Mouse (Mus musculus) mesoderm, embryonic 11.5 days (tissue): Measurements from ENCODE around the gene Gabre.

ENCODE experiments used
- DNase-seq: peaks from one replicate; pipeline ENCODE4 v3.0.0-alpha.2; 2012; ENCODE audit warnings: low read depth, low spot score

Gene Gabre

DNA sequence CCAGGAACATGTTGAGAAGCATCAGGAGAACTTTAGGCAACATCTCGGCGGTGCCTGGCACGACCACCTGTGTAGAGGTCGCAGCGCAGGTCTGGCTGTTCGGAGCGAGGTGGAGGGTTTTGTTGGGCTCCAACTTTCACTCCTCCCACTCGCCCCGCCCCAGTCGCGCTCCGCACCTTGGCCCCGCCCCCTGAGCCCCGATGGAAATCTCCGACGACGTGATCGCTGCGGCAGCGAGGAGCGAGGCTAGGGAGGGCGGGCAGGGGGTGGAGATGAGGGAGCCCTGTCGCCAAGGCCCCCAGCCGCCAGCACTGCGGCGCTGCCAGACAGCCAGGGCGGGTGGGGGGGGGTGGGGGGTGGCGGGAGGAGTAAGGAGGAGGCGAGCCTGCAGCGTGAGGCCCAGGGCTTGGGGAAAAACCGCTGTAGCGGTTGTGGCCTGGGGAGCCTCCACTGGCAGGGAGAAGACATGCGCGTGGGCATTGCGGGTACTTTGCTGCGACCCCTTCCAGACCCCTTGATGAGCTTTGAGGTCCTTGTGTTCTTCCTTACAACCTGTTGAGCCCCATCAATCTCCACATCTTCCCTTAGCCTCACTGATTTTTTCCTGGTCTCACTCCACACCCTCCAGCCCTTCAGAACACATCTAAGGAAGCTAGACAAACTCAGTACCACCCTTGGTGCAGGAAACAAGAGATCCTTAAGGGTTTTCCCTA, at the start of gene Gabre:
Gene Gabre, minus strand, starts transcription at position 145 of the 713 bp plus-strand sequence.
- DNase-seq = peak; percentile 64

DNA sequence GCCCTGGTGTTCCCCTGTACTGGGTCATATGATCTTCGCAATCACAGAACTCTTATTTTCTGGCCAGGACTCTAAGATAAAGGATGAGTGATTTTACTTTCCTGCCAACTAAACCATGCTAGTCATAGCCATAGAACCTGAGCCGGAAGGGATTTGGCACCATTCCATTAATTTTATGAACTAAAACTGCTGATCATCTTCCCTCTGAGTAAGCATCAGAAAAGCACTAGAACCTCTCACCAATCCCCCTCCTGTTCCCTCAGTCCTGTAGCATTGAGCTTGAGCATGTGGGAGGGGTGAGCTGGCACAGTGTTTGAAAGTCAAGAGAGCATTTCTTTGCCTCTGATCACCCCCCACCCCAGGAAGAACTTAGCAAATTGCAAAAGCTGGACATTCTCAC, 23.2 kb upstream of the Gabre start:
- DNase-seq = no peak

DNA sequence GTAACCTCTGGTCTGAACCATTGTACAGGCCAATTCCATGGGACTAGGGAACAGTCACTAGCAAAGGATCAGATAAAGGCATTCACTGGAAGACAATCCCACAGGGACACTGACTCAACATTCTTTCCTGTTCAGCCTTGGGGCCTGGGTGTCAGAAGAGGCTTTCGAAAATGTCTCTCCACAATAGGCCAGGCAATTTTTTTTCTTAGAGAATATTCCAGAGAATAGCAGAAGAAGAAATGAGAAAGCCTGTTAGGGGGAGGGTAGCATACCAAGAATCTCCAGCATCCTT, 715 bp upstream of the Gabre start:
- peak; percentile 0 for DNase-seq

- no peak for DNase-seq
Observed at GRCm38 (mm10) chrX:72273966-72274658, 491 bp downstream of the Gabre start.

DNA sequence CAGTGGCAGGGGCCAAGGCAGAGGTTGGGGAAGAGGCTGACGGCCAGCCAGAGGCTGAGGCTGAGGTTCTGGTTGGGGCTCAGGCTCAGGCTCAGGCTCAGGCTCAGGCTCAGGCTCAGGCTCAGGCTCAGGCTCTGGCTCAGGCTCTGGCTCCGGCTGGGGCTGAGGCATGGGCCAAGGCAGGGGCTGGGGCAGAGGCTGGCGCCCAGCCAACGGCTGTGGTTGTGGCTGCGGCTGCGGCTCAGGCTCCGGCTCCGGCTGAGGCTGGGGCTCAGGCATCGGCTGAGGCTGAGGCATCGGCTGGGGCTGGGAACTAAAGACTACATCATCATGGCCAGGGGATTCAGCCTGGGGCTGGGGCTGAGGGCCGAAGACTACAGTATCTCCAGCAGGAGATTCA, 4.0 kb downstream of the Gabre start:
- DNase-seq = no peak

- DNase-seq = no peak
Observed at GRCm38 (mm10) chrX:72221717-72222116, 52.9 kb downstream of the Gabre start, which contains the start of gene Magea4. TSS of gene Magea4 (plus strand) at chrX:72222017.
